10 mouse cellular contexts compared by ENCODE assay signal in the genomic region with DNA sequence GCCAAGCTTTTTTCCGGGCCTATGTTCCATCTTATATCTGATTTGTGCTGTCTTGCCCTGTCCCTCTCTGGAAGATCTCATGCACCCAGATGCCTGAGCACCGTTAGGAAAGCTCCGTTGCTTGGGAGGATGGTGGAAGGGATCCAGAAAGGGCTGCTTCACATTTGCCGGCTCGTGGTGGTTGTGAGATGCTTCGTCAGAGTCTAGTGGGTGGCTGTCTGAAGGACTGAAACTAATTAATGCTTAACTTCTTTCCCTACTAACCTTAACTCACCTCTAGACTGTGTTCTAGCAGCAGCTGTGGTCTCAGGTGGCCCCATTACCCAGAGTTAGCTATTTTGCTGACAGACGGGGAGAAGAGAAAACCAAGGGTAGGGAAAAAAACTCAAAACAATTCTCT. TPM values are rescaled to one million over a fixed set of nuclear protein-coding genes. Genes with fewer than 3 reads are reported as not detected.
DNase-seq lines count a peak whose midpoint lies in the region; ATAC-seq and TF ChIP-seq lines count a peak whose summit lies in the region.
"Had no signal": no experiment of that assay in that cellular context is flagged by ENCODE, and none has a peak within 500 bp of the region (broad histone marks: within the 10 kb centered on the region; RNA-seq: fewer than 3 reads in every experiment).

No protein-coding gene starts in this region.

- 0 out of 2 replicates have a peak, but pooled peaks cover 9% of the 10 kb centered on the region for H3K4me1 ChIP-seq in forebrain, postnatal 0 days (ENCODE audit: insufficient read depth)
- H3K4me1 ChIP-seq in neural tube, embryonic 13.5 days (replicated peaks): peaks cover 50% of the 10 kb centered on the region
- peaks cover 27% of the 10 kb centered on the region for H3K4me1 ChIP-seq in midbrain, embryonic 11.5 days (ENCODE audit: control insufficient read depth, insufficient read depth, low read length)

- H3K9me3 ChIP-seq in forebrain, postnatal 0 days (ENCODE audit: low read length): no peaks in the 10 kb centered on the region
- no peaks in the 10 kb centered on the region for H3K9me3 ChIP-seq in neural tube, embryonic 13.5 days
- H3K9me3 ChIP-seq in midbrain, embryonic 11.5 days (ENCODE audit: control insufficient read depth, low read length): no peaks in the 10 kb centered on the region
- H3K9me3 ChIP-seq: heart, embryonic 13.5 days had no signal

- no peaks in the 10 kb centered on the region for H3K36me3 ChIP-seq in forebrain, postnatal 0 days (ENCODE audit: insufficient read depth)
- H3K36me3 ChIP-seq in neural tube, embryonic 13.5 days: no peaks in the 10 kb centered on the region
- no peaks in the 10 kb centered on the region for H3K36me3 ChIP-seq in midbrain, embryonic 11.5 days (ENCODE audit: control insufficient read depth, insufficient read depth, low read length)
- H3K36me3 ChIP-seq: heart, embryonic 13.5 days had no signal

- 0 out of 2 replicates have a peak overlapping the region, but pooled peaks have one; percentile 29 for H3K27ac ChIP-seq in forebrain, postnatal 0 days (ENCODE audit: low read depth, low read length)
- peak overlapping the region; percentile 69 for H3K27ac ChIP-seq in neural tube, embryonic 13.5 days (replicated peaks)
- no peak overlapping the region for H3K27ac ChIP-seq in midbrain, embryonic 11.5 days (ENCODE audit: low read depth, low read length)
- H3K27ac ChIP-seq: heart, embryonic 13.5 days had no signal

- 0 out of 2 replicates have a peak, but pooled peaks have one; percentile 16 for ATAC-seq in forebrain, postnatal 0 days
- ATAC-seq in neural tube, embryonic 13.5 days (ENCODE audit: low read depth): no peak
- no peak for ATAC-seq in midbrain, embryonic 11.5 days (ENCODE audit: low FRiP score)
- ATAC-seq: liver, postnatal 0 days had no signal

- no peak overlapping the region for H3K4me2 ChIP-seq in forebrain, postnatal 0 days (ENCODE audit: low read depth)
- H3K4me2 ChIP-seq in neural tube, embryonic 13.5 days: no peak overlapping the region
- no peak overlapping the region for H3K4me2 ChIP-seq in midbrain, embryonic 11.5 days
- H3K4me2 ChIP-seq: heart, embryonic 13.5 days had no signal

- H3K4me3 ChIP-seq in forebrain, postnatal 0 days (ENCODE audit: low read depth, low read length): no peak overlapping the region
- no peak overlapping the region for H3K4me3 ChIP-seq in neural tube, embryonic 13.5 days
- H3K4me3 ChIP-seq in midbrain, embryonic 11.5 days (ENCODE audit: low read depth, low read length): no peak overlapping the region
- H3K4me3 ChIP-seq: heart, embryonic 13.5 days had no signal

- 42% methylated on average over 7 of the region's 7 CpGs for WGBS in forebrain, postnatal 0 days
- 24% methylated on average over 7 of the region's 7 CpGs for WGBS in neural tube, embryonic 13.5 days
- WGBS in midbrain, embryonic 11.5 days: 83% methylated on average over 7 of the region's 7 CpGs

- no peaks in the 10 kb centered on the region for H3K27me3 ChIP-seq in forebrain, postnatal 0 days (ENCODE audit: insufficient read depth, low read length)
- H3K27me3 ChIP-seq in neural tube, embryonic 13.5 days: no peaks in the 10 kb centered on the region
- no peaks in the 10 kb centered on the region for H3K27me3 ChIP-seq in midbrain, embryonic 11.5 days (ENCODE audit: control insufficient read depth, insufficient read depth, low read length)
- H3K27me3 ChIP-seq: heart, embryonic 13.5 days had no signal

- TF ChIP-seq CTCF in forebrain, postnatal 0 days (IDR thresholded peaks at IDR 0.05; ENCODE audit: low read depth): no peak

- DNase-seq in layer of hippocampus, adult 11-12 months (ENCODE audit: low spot score): peak; percentile 61
- DNase-seq in layer of hippocampus, postnatal 36 days: no peak
- no peak for DNase-seq in forebrain, postnatal 0 days
- peak; percentile 85 for DNase-seq in kidney, adult 9 months
- no peak for DNase-seq in heart, adult 18-20 months
- no peak for DNase-seq in gastrocnemius, postnatal 25 days
- DNase-seq in midbrain, embryonic 11.5 days (ENCODE audit: low spot score, missing footprints): no peak
- DNase-seq: liver, postnatal 0 days had no signal

- no peak overlapping the region for H3K9ac ChIP-seq in forebrain, postnatal 0 days
- no peak overlapping the region for H3K9ac ChIP-seq in neural tube, embryonic 13.5 days
- no peak overlapping the region for H3K9ac ChIP-seq in midbrain, embryonic 11.5 days (ENCODE audit: low read length)
- H3K9ac ChIP-seq: heart, embryonic 13.5 days; liver, postnatal 0 days had no signal

RNA-seq across cellular contexts. Expression of a gene that starts 54.0 kb away (rescaled TPM):
- total RNA-seq in layer of hippocampus, postnatal 36 days (2021): 10 to 100 TPM; 43.9 to 46.8 TPM
- 10.8 and 12.2 TPM in 2 replicates for total RNA-seq in forebrain, postnatal 0 days (2014; rRNA removed)
- polyA plus RNA-seq in forebrain, postnatal 0 days (2015; fragmentation: Nextera tagmentation; extraction: Ambion mirVana): 1.8 and 2.6 TPM in 2 replicates
- polyA plus RNA-seq in neural tube, embryonic 13.5 days (2015; fragmentation: Nextera tagmentation; extraction: Ambion mirVana): 4.3 and 5.5 TPM in 2 replicates
- under 1 TPM; 0.37 to 0.51 TPM for total RNA-seq in heart, adult 18-20 months (2021)
- total RNA-seq in gastrocnemius, postnatal 25 days (2021): under 1 TPM; 0.21 to 0.43 TPM
- polyA plus RNA-seq in midbrain, embryonic 11.5 days (2014; fragmentation: Nextera tagmentation; extraction: Ambion mirVana): 2.0 and 2.1 TPM in 2 replicates

Comparison
In these comparisons a context has a peak if more than half of its experiments do, and no peak if none do; other contexts are left out.
1. DNase-seq: peak in layer of hippocampus, adult 11-12 months (single experiment) and kidney, adult 9 months (single experiment); none in layer of hippocampus, postnatal 36 days (0 of 2), forebrain, postnatal 0 days (single experiment), heart, adult 18-20 months (0 of 2), gastrocnemius, postnatal 25 days (single experiment) and midbrain, embryonic 11.5 days (single experiment).